Mouse (Mus musculus) liver, embryonic 14.5 days (tissue): ENCODE measurements around the gene Umodl1. TPM values are rescaled to one million over a fixed set of nuclear protein-coding genes. Genes with fewer than 3 reads are reported as not detected.

ENCODE experiments used
- ATAC-seq: fragments of 200-750 bp; cut with Nextera tagmentation; 2 replicates; pipeline ENCODE4 v1.8.0; 2017; ENCODE audit warnings: moderate number of reproducible peaks, mild to moderate bottlenecking, moderate library complexity; ENCODE audit not compliant: insufficient read depth
- DNase-seq, 3 experiments: peaks; one replicate each; pipeline ENCODE4 v3.0.0-alpha.2; 2012 to 2013; ENCODE audit warnings: low read depth in 3 of 3, low spot score in 3 of 3
- H3K27ac ChIP-seq: fragments of 300-500 bp; sonication (generic); 2 replicates; pipeline ENCODE4 v1.5.1; 2014; ENCODE audit warnings: moderate library complexity, mild to moderate bottlenecking, control low read depth, inconsistent platforms
- H3K27me3 ChIP-seq: fragments of 300-500 bp; sonication (generic); 2 replicates; pipeline ENCODE4 v1.6.1; 2014; ENCODE audit warnings: mild to moderate bottlenecking, low read length, moderate library complexity; ENCODE audit not compliant: control insufficient read depth, insufficient read depth
- H3K36me3 ChIP-seq: fragments of 300-500 bp; sonication (generic); replicated peaks from 2 replicates; pipeline ENCODE4 v1.6.1; 2014; ENCODE audit warnings: low read depth; ENCODE audit not compliant: control insufficient read depth, insufficient read depth
- H3K4me1 ChIP-seq, 2 experiments: fragments of 200-500 bp in 1 of 2; fragments of 300-500 bp in 1 of 2; sonication (generic) in 1 of 2; replicated peaks; 2 replicates each; pipeline ENCODE4 v1.6.1; 2012 to 2014; ENCODE audit warnings: antibody characterized with exemption in 1 of 2, inconsistent platforms in 1 of 2, low read length in 1 of 2; ENCODE audit not compliant: control insufficient read depth in 2 of 2, insufficient read depth in 2 of 2
- H3K4me2 ChIP-seq: fragments of 300-500 bp; sonication (generic); 2 replicates; pipeline ENCODE4 v1.6.1; 2014; ENCODE audit warnings: low read depth, mild to moderate bottlenecking, control low read depth, moderate library complexity
- H3K4me3 ChIP-seq, 2 experiments: fragments of 200-500 bp in 1 of 2; fragments of 300-500 bp in 1 of 2; sonication (generic) in 1 of 2; 2 replicates each; pipeline ENCODE4 v1.5.1; 2012 to 2014; ENCODE audit warnings: low read depth in 2 of 2, low read length in 2 of 2, mild to moderate bottlenecking in 2 of 2, control low read depth in 1 of 2, inconsistent platforms in 1 of 2, moderate library complexity in 1 of 2; ENCODE audit not compliant: insufficient read depth in 1 of 2
- H3K9ac ChIP-seq: fragments of 300-500 bp; sonication (generic); replicated peaks from 2 replicates; pipeline ENCODE4 v1.6.1; 2014; ENCODE audit warnings: mild to moderate bottlenecking, control low read depth, moderate library complexity
- H3K9me3 ChIP-seq: fragments of 300-500 bp; sonication (generic); 2 replicates; pipeline ENCODE4 v1.6.1; 2016; ENCODE audit warnings: low read length, mixed read lengths; ENCODE audit not compliant: control insufficient read depth
- CTCF ChIP-seq: IDR thresholded peaks from 2 replicates; pipeline ENCODE4 v1.5.1; 2016; ENCODE audit warnings: antibody characterized with exemption, low read depth, control low read depth
- EP300 ChIP-seq: IDR thresholded peaks from 2 replicates; pipeline ENCODE4 v1.6.1; 2016; ENCODE audit warnings: antibody characterized with exemption, low read depth
- WGBS: fragments of 180-500 bp; shearing (Covaris S2); extraction: QIAGEN DNeasy Blood & Tissue Kit; methylation state at CpG from one replicate; pipeline ENCODE4 v1.1.7; 2014; ENCODE audit not compliant: insufficient replicate concordance; 5-methylcytosine and 5-hydroxymethylcytosine counted together
- polyA plus RNA-seq, 2 experiments: library from polyadenylated mRNA; depleted of rRNA in 1 of 2; stranded (reverse) in 1 of 2; unstranded in 1 of 2; fragments of >200 nt; fragmentation: Nextera tagmentation in 1 of 2; extraction: Ambion mirVana in 1 of 2; gene quantifications; 2 replicates each; pipeline versions ENCODE4 v1.2.1 to v1.2.3; 2012 to 2014

Gene Umodl1
- polyA plus RNA-seq, 2 experiments, result 0.01 to 0.20 TPM

DNA sequence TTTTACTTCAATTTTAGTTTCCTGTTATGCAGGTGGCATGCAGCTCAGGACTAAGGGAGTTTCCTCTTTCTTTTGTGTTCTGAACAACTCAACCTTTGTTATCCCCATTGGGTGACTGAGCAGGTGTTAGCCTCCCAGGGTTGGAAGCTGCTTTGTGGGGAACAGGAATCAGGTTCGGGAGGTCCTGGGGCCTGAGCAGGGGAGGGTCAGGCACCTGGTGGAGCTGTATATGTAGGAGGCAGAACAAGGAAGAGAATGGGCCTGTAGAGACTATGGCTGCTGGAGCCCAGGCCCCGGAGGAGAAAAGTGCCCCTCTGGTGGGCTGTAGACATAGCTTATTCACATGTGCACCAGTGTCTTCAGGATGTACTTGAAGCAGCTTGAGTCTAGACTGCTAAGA is 78.8 kb downstream of the Umodl1 start:
- no peak for DNase-seq
- Histone ChIP-seq H3K4me2 (peak overlapping the region; percentile 66), H3K27me3 (no peaks in the 10 kb centered on the region), H3K27ac (peak overlapping the region; percentile 73), H3K4me1 (peaks cover 21 to 27% of the 10 kb centered on the region in 2 experiments), H3K4me3 (no peak overlapping the region), H3K36me3 (no peaks in the 10 kb centered on the region), H3K9ac (peak overlapping the region; percentile 27; the same call in 1 of the 2 replicates), H3K9me3 (no peaks in the 10 kb centered on the region)
- TF ChIP-seq EP300 (no peak), CTCF (no peak)
- 53% methylated on average over 2 of the region's 2 CpGs for WGBS
- no peak for ATAC-seq

DNA sequence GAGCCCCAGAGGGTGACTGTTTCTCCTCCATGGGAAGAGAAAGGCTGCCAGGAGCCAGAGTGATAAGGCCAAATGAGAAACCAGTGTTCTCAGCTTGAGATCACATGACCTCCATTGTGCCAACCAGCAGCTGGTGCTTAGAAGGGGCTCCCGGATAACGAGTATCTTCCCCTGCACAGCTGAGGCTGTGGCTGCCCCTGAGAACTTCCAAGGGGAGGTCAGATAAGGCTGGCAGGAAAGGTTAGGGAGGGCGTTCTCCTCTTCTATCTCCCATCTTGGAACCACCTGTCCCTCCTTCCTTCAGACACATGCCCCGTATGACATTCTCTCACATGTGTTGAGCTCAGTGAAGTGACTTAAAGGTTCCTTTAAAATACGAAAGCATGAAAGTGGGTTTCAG is 79.7 kb downstream of the Umodl1 start:
- Histone ChIP-seq H3K9ac (peak overlapping the region; percentile 48), H3K9me3 (no peaks in the 10 kb centered on the region), H3K4me1 (peaks cover 21 to 32% of the 10 kb centered on the region in 2 experiments), H3K27ac (peak overlapping the region; percentile 73), H3K4me2 (peak overlapping the region; percentile 66), H3K4me3 (peak overlapping the region in 1 of 2 experiments; percentile 10; a peak in 1 of 4 replicates), H3K27me3 (no peaks in the 10 kb centered on the region), H3K36me3 (no peaks in the 10 kb centered on the region)
- peak; percentile 92 for TF ChIP-seq EP300
- TF ChIP-seq CTCF, result no peak
- peak; percentile 98 for ATAC-seq
- WGBS, result 5% methylated on average over 5 of the region's 5 CpGs
- peak; percentile 78 to 80 (median 79) for DNase-seq

DNA sequence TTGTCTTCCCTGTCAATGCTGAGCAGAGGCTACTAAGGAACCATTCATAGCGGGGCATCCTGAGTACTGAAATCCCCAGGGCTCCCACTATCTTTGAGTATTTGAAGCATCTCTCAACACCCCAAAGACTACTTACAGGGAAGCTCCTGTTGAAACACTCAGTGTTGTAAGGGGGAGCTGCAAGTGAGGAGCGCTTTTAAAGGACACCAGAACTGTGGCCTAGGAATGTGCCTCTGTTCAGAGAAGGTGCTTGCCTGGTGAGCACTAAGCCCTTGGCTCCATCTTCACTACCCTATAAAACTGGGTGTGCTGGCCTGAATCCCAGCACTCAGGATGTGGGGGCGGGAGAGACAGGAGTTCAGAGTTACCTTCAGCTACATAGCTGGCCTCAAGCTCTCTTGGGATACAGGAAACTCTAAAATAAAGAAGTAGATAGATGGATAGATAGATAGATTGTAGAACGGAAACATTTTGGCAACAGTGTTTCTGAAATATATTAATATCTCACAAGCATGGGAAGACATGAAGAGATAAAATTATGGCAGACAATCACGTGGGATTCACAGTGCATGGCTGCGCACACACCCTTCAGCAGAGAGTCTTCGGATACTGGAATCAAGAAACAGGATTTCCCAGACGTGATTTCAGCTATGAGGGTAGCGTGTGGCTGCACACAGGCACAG is 80.4 kb downstream of the Umodl1 start:
- peak overlapping the region; percentile 73 for H3K27ac ChIP-seq
- H3K9ac ChIP-seq, result no peak overlapping the region; the same call in 1 of the 2 replicates
- ATAC-seq, result peak; percentile 20

DNA sequence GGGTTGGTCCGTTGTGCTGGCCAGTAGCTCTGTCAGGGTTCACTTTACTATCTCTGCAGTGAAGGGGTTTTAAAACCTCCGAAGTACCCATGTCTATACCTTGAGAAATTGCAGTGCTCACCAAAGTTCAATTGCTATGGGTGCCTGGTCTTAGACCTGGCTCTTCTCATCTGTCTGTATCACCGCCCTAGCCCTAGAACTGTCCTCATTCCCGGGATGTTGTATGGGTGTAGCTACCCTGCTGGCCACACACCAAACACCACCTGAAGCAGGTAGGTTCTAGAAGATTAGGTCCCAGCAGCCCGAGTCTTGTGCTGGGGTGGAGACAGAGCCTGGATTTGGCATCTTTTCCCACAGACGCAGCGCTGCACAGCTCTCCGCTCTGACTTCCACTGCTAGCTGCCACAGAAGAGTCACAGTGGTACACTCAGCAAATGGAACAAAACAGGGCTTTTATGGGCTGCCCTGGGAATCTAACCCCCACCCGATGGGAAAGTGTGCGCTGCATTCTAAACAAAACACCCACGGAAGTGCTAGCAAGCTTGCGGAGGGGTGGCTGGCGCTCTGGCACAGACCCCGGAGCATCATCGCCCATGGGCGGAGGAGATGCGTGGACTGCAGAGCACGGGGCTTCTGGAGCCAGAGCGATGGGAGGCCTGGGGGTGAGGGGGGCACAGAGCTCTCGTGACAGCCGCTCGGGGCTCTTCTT is 81.9 kb downstream of the Umodl1 start:
- Histone ChIP-seq H3K4me2 (no peak overlapping the region), H3K4me3 (no peak overlapping the region), H3K27me3 (no peaks in the 10 kb centered on the region), H3K9me3 (no peaks in the 10 kb centered on the region), H3K9ac (no peak overlapping the region), H3K4me1 (peaks cover 21 to 32% of the 10 kb centered on the region in 2 experiments), H3K27ac (no peak overlapping the region), H3K36me3 (no peaks in the 10 kb centered on the region)
- 79% methylated on average over 22 of the region's 22 CpGs for WGBS
- no peak for TF ChIP-seq EP300
- no peak for TF ChIP-seq CTCF
- ATAC-seq (no peak), DNase-seq (no peak)

More for the DNA sequence above, 80.4 kb downstream of the Umodl1 start:
- Histone ChIP-seq H3K27me3 (no peaks in the 10 kb centered on the region), H3K36me3 (no peaks in the 10 kb centered on the region), H3K4me3 (peak overlapping the region in 1 of 2 experiments; percentile 10; a peak in 1 of 4 replicates), H3K4me2 (peak overlapping the region; percentile 66), H3K9me3 (no peaks in the 10 kb centered on the region), H3K4me1 (peaks cover 21 to 32% of the 10 kb centered on the region in 2 experiments)
- 56% methylated on average over 9 of the region's 9 CpGs for WGBS
- TF ChIP-seq EP300, result no peak
- no peak for TF ChIP-seq CTCF
- DNase-seq, result no peak

DNA sequence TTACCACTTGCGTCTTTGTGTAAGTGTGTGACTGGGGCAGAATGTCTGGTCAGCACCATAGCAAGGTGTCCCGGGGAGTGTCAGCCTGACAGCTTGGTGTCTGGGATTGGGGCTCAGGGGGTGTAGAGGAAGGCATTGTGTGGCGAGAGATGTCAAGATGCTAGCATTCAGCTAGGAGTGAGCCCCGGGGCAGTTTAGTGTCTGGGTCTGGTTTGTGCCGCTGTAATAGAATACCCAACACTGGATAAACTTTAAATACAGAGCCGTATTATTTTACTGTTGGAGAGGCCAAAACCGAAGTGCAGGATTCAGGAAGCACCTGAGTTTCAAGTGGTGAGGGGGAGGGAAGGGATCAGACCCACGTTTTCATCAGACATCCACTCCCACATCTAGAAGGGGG is 82.9 kb downstream of the Umodl1 start:
- no peak overlapping the region for H3K9ac ChIP-seq
- no peak overlapping the region for H3K4me2 ChIP-seq
- DNase-seq, result no peak
- no peaks in the 10 kb centered on the region for H3K27me3 ChIP-seq
- H3K36me3 ChIP-seq, result no peaks in the 10 kb centered on the region
- H3K4me1 ChIP-seq, result peaks cover 21 to 32% of the 10 kb centered on the region in 2 experiments
- H3K27ac ChIP-seq, result no peak overlapping the region
- TF ChIP-seq CTCF (no peak), EP300 (no peak)
- 65% methylated on average over 8 of the region's 8 CpGs for WGBS
- H3K9me3 ChIP-seq, result no peaks in the 10 kb centered on the region
- H3K4me3 ChIP-seq, result no peak overlapping the region
- ATAC-seq, result no peak
